Mouse (Mus musculus): ENCODE measurements around the gene Art3. TPM values are rescaled to one million over a fixed set of nuclear protein-coding genes. Genes with fewer than 3 reads are reported as not detected.

Art3 gene
- polyA plus RNA-seq, 1 experiment from 2014 or later, result 4.0 TPM

- WGBS, result 89% methylated on average over 2 of the region's 2 CpGs
- no peaks in the 10 kb centered on the region for H3K4me1 ChIP-seq (ENCODE audit: control insufficient read depth, insufficient read depth, low read length)
- peaks cover 23% of the 10 kb centered on the region for H3K36me3 ChIP-seq (ENCODE audit: control insufficient read depth, insufficient read depth, low read length)
- no peaks in the 10 kb centered on the region for H3K27me3 ChIP-seq (ENCODE audit: control insufficient read depth, insufficient read depth, low read length)
- no peak for ATAC-seq (ENCODE audit: insufficient number of reproducible peaks, insufficient read depth, low FRiP score, low read depth)
- no peak overlapping the region for H3K4me3 ChIP-seq (ENCODE audit: low read depth, low read length)
- no peaks in the 10 kb centered on the region for H3K9me3 ChIP-seq (ENCODE audit: control insufficient read depth, low read depth, low read length)
- H3K4me2 ChIP-seq (replicated peaks; ENCODE audit: low read depth, low read length), result no peak overlapping the region
- H3K27ac ChIP-seq (ENCODE audit: low read length), result no peak overlapping the region
- no peak overlapping the region for H3K9ac ChIP-seq (replicated peaks; ENCODE audit: low read depth, low read length)
Measured at GRCm38 (mm10) chr5:92445016-92445415, 113.4 kb downstream of the Art3 start.

DNA sequence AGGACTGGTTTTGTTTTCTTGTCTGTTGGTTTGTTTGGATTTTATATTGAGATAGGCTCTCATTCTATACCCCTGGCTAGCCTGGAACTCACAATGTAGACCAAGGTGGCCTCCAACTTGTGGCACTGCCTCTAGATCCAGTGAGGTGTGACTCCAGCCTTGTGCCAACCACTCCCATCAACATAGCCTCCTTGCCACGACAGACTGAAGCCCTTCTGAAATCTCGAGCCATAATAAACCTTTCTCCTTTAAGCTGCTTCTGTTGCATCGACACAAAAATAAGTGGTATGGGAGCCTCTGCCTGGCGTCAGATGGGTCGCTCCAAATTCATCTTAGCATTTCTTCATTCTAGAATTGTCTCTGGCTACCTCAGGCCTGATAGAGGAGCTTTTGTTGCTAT lies 115.1 kb downstream of the Art3 start:
- Histone ChIP-seq H3K27me3 (ENCODE audit: control insufficient read depth, insufficient read depth, low read length) (no peaks in the 10 kb centered on the region), H3K4me1 (ENCODE audit: control insufficient read depth, insufficient read depth, low read length) (no peaks in the 10 kb centered on the region), H3K36me3 (ENCODE audit: control insufficient read depth, insufficient read depth, low read length) (peaks cover 30% of the 10 kb centered on the region), H3K9ac (replicated peaks; ENCODE audit: low read depth, low read length) (no peak overlapping the region), H3K27ac (ENCODE audit: low read length) (no peak overlapping the region), H3K4me2 (replicated peaks; ENCODE audit: low read depth, low read length) (no peak overlapping the region), H3K4me3 (ENCODE audit: low read depth, low read length) (no peak overlapping the region), H3K9me3 (ENCODE audit: control insufficient read depth, low read depth, low read length) (no peaks in the 10 kb centered on the region)
- no peak for ATAC-seq (ENCODE audit: insufficient number of reproducible peaks, insufficient read depth, low FRiP score, low read depth)
- 94% methylated on average over 5 of the region's 5 CpGs for WGBS

- Histone ChIP-seq H3K4me2 (replicated peaks; ENCODE audit: low read depth, low read length) (no peak overlapping the region), H3K9ac (replicated peaks; ENCODE audit: low read depth, low read length) (no peak overlapping the region), H3K4me1 (ENCODE audit: control insufficient read depth, insufficient read depth, low read length) (no peaks in the 10 kb centered on the region), H3K9me3 (ENCODE audit: control insufficient read depth, low read depth, low read length) (no peaks in the 10 kb centered on the region), H3K27me3 (ENCODE audit: control insufficient read depth, insufficient read depth, low read length) (no peaks in the 10 kb centered on the region), H3K36me3 (ENCODE audit: control insufficient read depth, insufficient read depth, low read length) (peaks cover 41% of the 10 kb centered on the region), H3K27ac (ENCODE audit: low read length) (no peak overlapping the region), H3K4me3 (ENCODE audit: low read depth, low read length) (no peak overlapping the region)
- 97% methylated on average over 5 of the region's 5 CpGs for WGBS
- ATAC-seq (ENCODE audit: insufficient number of reproducible peaks, insufficient read depth, low FRiP score, low read depth), result no peak
Measured at GRCm38 (mm10) chr5:92452876-92453275, 121.2 kb downstream of the Art3 start.

DNA sequence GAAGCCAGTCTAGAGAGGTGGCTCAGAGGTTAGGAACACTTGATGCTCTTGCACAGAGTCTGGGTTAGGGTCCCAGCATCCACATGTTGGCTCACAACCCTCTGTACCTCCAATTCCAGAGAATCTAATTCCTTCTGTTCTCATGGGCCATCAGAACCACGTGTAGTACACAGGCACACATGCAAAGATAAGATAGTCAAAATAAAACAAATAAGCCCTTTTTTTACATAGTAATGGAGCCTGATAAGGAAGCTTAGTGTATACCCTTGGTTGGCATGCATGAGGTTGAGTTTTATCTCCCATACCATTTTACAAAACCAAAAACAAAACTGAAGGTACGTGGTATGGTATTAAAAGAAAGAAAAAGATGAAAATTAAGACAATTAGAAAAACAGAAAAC lies 125.8 kb downstream of the Art3 start:
- Histone ChIP-seq H3K9me3 (ENCODE audit: control insufficient read depth, low read depth, low read length) (no peaks in the 10 kb centered on the region), H3K4me2 (replicated peaks; ENCODE audit: low read depth, low read length) (no peak overlapping the region), H3K4me3 (ENCODE audit: low read depth, low read length) (no peak overlapping the region), H3K9ac (replicated peaks; ENCODE audit: low read depth, low read length) (no peak overlapping the region), H3K27ac (ENCODE audit: low read length) (no peak overlapping the region), H3K27me3 (ENCODE audit: control insufficient read depth, insufficient read depth, low read length) (no peaks in the 10 kb centered on the region), H3K4me1 (ENCODE audit: control insufficient read depth, insufficient read depth, low read length) (no peaks in the 10 kb centered on the region), H3K36me3 (ENCODE audit: control insufficient read depth, insufficient read depth, low read length) (peaks cover 22% of the 10 kb centered on the region)
- WGBS, result 69% methylated on average over 2 of the region's 2 CpGs
- no peak for ATAC-seq (ENCODE audit: insufficient number of reproducible peaks, insufficient read depth, low FRiP score, low read depth)

DNA sequence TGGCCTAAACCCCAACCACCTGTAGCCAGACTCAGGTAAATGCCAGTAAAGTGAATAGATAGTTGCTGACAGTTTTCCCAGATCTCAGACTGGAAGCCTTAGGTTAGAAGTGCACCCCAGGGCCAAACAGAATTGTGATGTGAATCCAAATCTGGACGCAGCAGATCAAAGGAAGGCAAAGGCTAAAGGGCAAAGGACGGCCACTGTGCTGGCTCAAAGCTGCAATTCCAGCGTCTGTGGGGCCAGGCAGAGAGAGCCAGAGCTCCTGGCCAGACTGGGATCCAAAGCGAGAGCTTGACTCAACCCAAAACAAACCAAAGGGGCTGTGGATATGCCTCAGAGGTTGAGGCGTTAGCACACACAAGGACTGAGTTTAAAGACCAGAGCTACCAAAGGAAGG lies 127.1 kb downstream of the Art3 start:
- no peak overlapping the region for H3K27ac ChIP-seq (ENCODE audit: low read length)
- H3K4me2 ChIP-seq (replicated peaks; ENCODE audit: low read depth, low read length), result no peak overlapping the region
- H3K9me3 ChIP-seq (ENCODE audit: control insufficient read depth, low read depth, low read length), result no peaks in the 10 kb centered on the region
- 51% methylated on average over 5 of the region's 5 CpGs for WGBS
- peaks cover 21% of the 10 kb centered on the region for H3K36me3 ChIP-seq (ENCODE audit: control insufficient read depth, insufficient read depth, low read length)
- H3K4me1 ChIP-seq (ENCODE audit: control insufficient read depth, insufficient read depth, low read length), result no peaks in the 10 kb centered on the region
- no peak overlapping the region for H3K4me3 ChIP-seq (ENCODE audit: low read depth, low read length)
- ATAC-seq (ENCODE audit: insufficient number of reproducible peaks, insufficient read depth, low FRiP score, low read depth), result no peak
- H3K9ac ChIP-seq (replicated peaks; ENCODE audit: low read depth, low read length), result no peak overlapping the region
- H3K27me3 ChIP-seq (ENCODE audit: control insufficient read depth, insufficient read depth, low read length), result no peaks in the 10 kb centered on the region

- Histone ChIP-seq H3K27me3 (ENCODE audit: control insufficient read depth, insufficient read depth, low read length) (no peaks in the 10 kb centered on the region), H3K36me3 (ENCODE audit: control insufficient read depth, insufficient read depth, low read length) (peaks cover 9% of the 10 kb centered on the region; the same call in 1 of the 2 replicates), H3K27ac (ENCODE audit: low read length) (no peak overlapping the region), H3K9me3 (ENCODE audit: control insufficient read depth, low read depth, low read length) (no peaks in the 10 kb centered on the region), H3K4me1 (ENCODE audit: control insufficient read depth, insufficient read depth, low read length) (no peaks in the 10 kb centered on the region), H3K9ac (replicated peaks; ENCODE audit: low read depth, low read length) (no peak overlapping the region), H3K4me2 (replicated peaks; ENCODE audit: low read depth, low read length) (no peak overlapping the region), H3K4me3 (ENCODE audit: low read depth, low read length) (no peak overlapping the region)
- no peak for ATAC-seq (ENCODE audit: insufficient number of reproducible peaks, insufficient read depth, low FRiP score, low read depth)
- 29% methylated on average over 5 of the region's 5 CpGs for WGBS
Measured at GRCm38 (mm10) chr5:92461321-92461720, 129.7 kb downstream of the Art3 start.

Small RNA genes lying within 50 kb of the gene (microRNA-seq; reads per million reads assigned to microRNA genes)
- gene Mir6415, result not detected

Other genes with a start within 250 kb of the Art3 start
- gene G3bp2, start 248.1 kb upstream of the Art3 start, polyA plus RNA-seq (2014; fragmentation: Nextera tagmentation; extraction: Ambion mirVana), result 205 and 218 TPM in 2 replicates
- gene Uso1, start 193.9 kb upstream of the Art3 start, polyA plus RNA-seq (2014; fragmentation: Nextera tagmentation; extraction: Ambion mirVana), result 34.7 and 35.8 TPM in 2 replicates
- gene U90926, start 116.4 kb upstream of the Art3 start, polyA plus RNA-seq (2014; fragmentation: Nextera tagmentation; extraction: Ambion mirVana), result not detected in 2 replicates
- 0.62 and 0.69 TPM in 2 replicates for gene Ppef2, start 75.5 kb upstream of the Art3 start, polyA plus RNA-seq (2014; fragmentation: Nextera tagmentation; extraction: Ambion mirVana)
- gene Naaa, start 53.7 kb upstream of the Art3 start, polyA plus RNA-seq (2014; fragmentation: Nextera tagmentation; extraction: Ambion mirVana), result 17.1 and 19.6 TPM in 2 replicates
- 53.8 and 56.0 TPM in 2 replicates for gene Sdad1, start 21.3 kb upstream of the Art3 start, polyA plus RNA-seq (2014; fragmentation: Nextera tagmentation; extraction: Ambion mirVana)
- not detected in 2 replicates for gene Cxcl9, start 3.7 kb upstream of the Art3 start, polyA plus RNA-seq (2014; fragmentation: Nextera tagmentation; extraction: Ambion mirVana)
- gene Cxcl10, start 17.1 kb downstream of the Art3 start, polyA plus RNA-seq (2014; fragmentation: Nextera tagmentation; extraction: Ambion mirVana), result 0.54 and 0.94 TPM in 2 replicates
- 53.5 and 55.2 TPM in 2 replicates for gene Nup54, start 103.4 kb downstream of the Art3 start, polyA plus RNA-seq (2014; fragmentation: Nextera tagmentation; extraction: Ambion mirVana)
- 13.0 and 13.1 TPM in 2 replicates for gene Scarb2, start 175.0 kb downstream of the Art3 start, polyA plus RNA-seq (2014; fragmentation: Nextera tagmentation; extraction: Ambion mirVana)
- 0.62 TPM in 1 of 2 replicates, not detected in the other for gene Fam47e, start 223.2 kb downstream of the Art3 start, polyA plus RNA-seq (2014; fragmentation: Nextera tagmentation; extraction: Ambion mirVana)